Mouse (Mus musculus) right cerebral cortex, postnatal 36 days (tissue): Measurements from ENCODE around the gene Ttll12.

Experiments
- DNase-seq, 2 experiments: peaks; one replicate each; pipeline ENCODE4 v3.0.0; 2022; ENCODE audit warnings: low spot score in 2 of 2, mixed read lengths in 1 of 2

Ttll12 gene

GRCm38 (mm10) chr15:83563327-83563856 is 31.6 kb downstream of the Ttll12 start, which contains the start of the genes Tspo and Mcat:
Gene Tspo, plus strand, starts transcription at chr15:83563592.
Gene Mcat, minus strand, starts transcription at chr15:83563787.
- DNase-seq = no peak

GRCm38 (mm10) chr15:83562626-83563270 is 32.2 kb downstream of the Ttll12 start:
- DNase-seq = peak; percentile 39 to 58

GRCm38 (mm10) chr15:83560941-83561477 is 33.9 kb downstream of the Ttll12 start:
- DNase-seq = no peak

GRCm38 (mm10) chr15:83555161-83555974 is 39.6 kb downstream of the Ttll12 start:
- DNase-seq = peak; percentile 77 to 82

GRCm38 (mm10) chr15:83553831-83554230 is 41.1 kb downstream of the Ttll12 start:
- DNase-seq = no peak

GRCm38 (mm10) chr15:83550137-83550536 is 44.8 kb downstream of the Ttll12 start:
- DNase-seq = no peak

- no peak for DNase-seq
Measured at GRCm38 (mm10) chr15:83547144-83547543, 47.8 kb downstream of the Ttll12 start.

GRCm38 (mm10) chr15:83546029-83546428 is 48.9 kb downstream of the Ttll12 start:
- no peak for DNase-seq

- no peak for DNase-seq
Measured at GRCm38 (mm10) chr15:83541647-83542287, 53.2 kb downstream of the Ttll12 start.

GRCm38 (mm10) chr15:83539905-83540304 is 55.1 kb downstream of the Ttll12 start:
- no peak for DNase-seq

GRCm38 (mm10) chr15:83538855-83539254 is 56.1 kb downstream of the Ttll12 start:
- DNase-seq = no peak

GRCm38 (mm10) chr15:83535890-83536231 is 59.1 kb downstream of the Ttll12 start:
- no peak for DNase-seq

- no peak for DNase-seq
Measured at GRCm38 (mm10) chr15:83534960-83535889, 59.7 kb downstream of the Ttll12 start.

- DNase-seq = no peak
Measured at GRCm38 (mm10) chr15:83532606-83533005, 62.4 kb downstream of the Ttll12 start.

- no peak for DNase-seq
Measured at GRCm38 (mm10) chr15:83531961-83532469, 62.9 kb downstream of the Ttll12 start.

- DNase-seq = no peak
Measured at GRCm38 (mm10) chr15:83530688-83531087, 64.3 kb downstream of the Ttll12 start.

- DNase-seq = no peak
Measured at GRCm38 (mm10) chr15:83530233-83530632, 64.7 kb downstream of the Ttll12 start.

- no peak for DNase-seq
Measured at GRCm38 (mm10) chr15:83529765-83530164, 65.2 kb downstream of the Ttll12 start.

GRCm38 (mm10) chr15:83528892-83529291 is 66.1 kb downstream of the Ttll12 start:
- no peak for DNase-seq

- DNase-seq = no peak
Measured at GRCm38 (mm10) chr15:83527747-83528146, 67.2 kb downstream of the Ttll12 start.

- DNase-seq = no peak
Measured at GRCm38 (mm10) chr15:83527092-83527437, 67.9 kb downstream of the Ttll12 start.
